Mouse (Mus musculus) kidney, postnatal 0 days (tissue): ENCODE results near the gene Rapgef5. TPM values are rescaled to one million over a fixed set of nuclear protein-coding genes. Genes with fewer than 3 reads are reported as not detected.
A peak's percentile ranks its signal among the peaks of the same experiment; 100 is the strongest.

Source experiments
- ATAC-seq: fragments of 200-750 bp; cut with Nextera tagmentation; replicated peaks from 2 replicates; pipeline ENCODE4 v1.8.0; 2017; ENCODE audit warnings: low read depth, moderate number of reproducible peaks, moderate TSS enrichment, moderate library complexity; ENCODE audit not compliant: low FRiP score
- DNase-seq: peaks from one replicate; pipeline ENCODE4 v3.0.0-alpha.2; 2016; ENCODE audit warnings: low spot score
- H3K27ac ChIP-seq: fragments of 300-500 bp; sonication (generic); 2 replicates; pipeline ENCODE4 v1.5.1; 2014; ENCODE audit warnings: mild to moderate bottlenecking
- H3K27me3 ChIP-seq: fragments of 300-500 bp; sonication (generic); 2 replicates; pipeline ENCODE4 v1.6.1; 2014; ENCODE audit warnings: low read length, mixed read lengths; ENCODE audit not compliant: insufficient read depth
- H3K36me3 ChIP-seq: fragments of 300-500 bp; sonication (generic); 2 replicates; pipeline ENCODE4 v1.6.1; 2014; ENCODE audit warnings: low read length, mixed read lengths; ENCODE audit not compliant: insufficient read depth
- H3K4me1 ChIP-seq: fragments of 300-500 bp; sonication (generic); replicated peaks from 2 replicates; pipeline ENCODE4 v1.6.1; 2014; ENCODE audit warnings: antibody characterized with exemption, low read length, mixed read lengths; ENCODE audit not compliant: insufficient read depth
- H3K4me2 ChIP-seq: fragments of 300-500 bp; sonication (generic); 2 replicates; pipeline ENCODE4 v1.6.1; 2014; ENCODE audit warnings: mild to moderate bottlenecking, low read length, moderate library complexity, mixed read lengths
- H3K4me3 ChIP-seq: fragments of 300-500 bp; sonication (generic); replicated peaks from 2 replicates; pipeline ENCODE4 v1.5.1; 2014; ENCODE audit warnings: low read depth, low read length
- H3K9ac ChIP-seq: fragments of 300-500 bp; sonication (generic); 2 replicates; pipeline ENCODE4 v1.6.1; 2014; ENCODE audit warnings: low read depth, low read length
- H3K9me3 ChIP-seq: fragments of 300-500 bp; sonication (generic); replicated peaks from 2 replicates; pipeline ENCODE4 v1.6.1; 2016; ENCODE audit warnings: low read length, inconsistent platforms, mixed read lengths
- CTCF ChIP-seq: IDR thresholded peaks from 2 replicates; pipeline ENCODE4 v1.5.1; 2016; ENCODE audit warnings: antibody characterized with exemption, low read depth, mild to moderate bottlenecking, moderate library complexity
- WGBS: fragments of 180-500 bp; shearing (Covaris S2); extraction: QIAGEN DNeasy Blood & Tissue Kit; methylation state at CpG from one replicate; pipeline ENCODE4 v1.1.7; 2014; 5-methylcytosine and 5-hydroxymethylcytosine counted together
- polyA plus RNA-seq: library from polyadenylated mRNA; unstranded; fragments of >200 nt; fragmentation: Nextera tagmentation; extraction: Ambion mirVana; gene quantifications from 2 replicates; pipeline ENCODE4 v1.2.1, GENCODE M21; 2015

Gene Rapgef5
- polyA plus RNA-seq, 1 experiment from 2014 or later = 14.9 TPM

- 37% methylated on average over 3 of the region's 3 CpGs for WGBS
Measured at GRCm38 (mm10) chr12:117763247-117763646, 247.0 kb downstream of the Rapgef5 start.

GRCm38 (mm10) chr12:117764839-117765238 is 248.6 kb downstream of the Rapgef5 start:
- ATAC-seq (0 out of 2 replicates have a peak, but pooled peaks have one; percentile 59), DNase-seq (peak; percentile 97)
- Histone ChIP-seq H3K9ac (no peak overlapping the region), H3K9me3 (no peaks in the 10 kb centered on the region), H3K36me3 (no peaks in the 10 kb centered on the region), H3K27me3 (no peaks in the 10 kb centered on the region), H3K4me2 (no peak overlapping the region), H3K27ac (no peak overlapping the region), H3K4me3 (no peak overlapping the region), H3K4me1 (no peaks in the 10 kb centered on the region)
- TF ChIP-seq CTCF = peak; percentile 100
- 8% methylated on average over 7 of the region's 7 CpGs for WGBS

More at GRCm38 (mm10) chr12:117763247-117763646, 247.0 kb downstream of the Rapgef5 start:
- H3K4me1 ChIP-seq = no peaks in the 10 kb centered on the region
- no peak overlapping the region for H3K4me3 ChIP-seq
- H3K27me3 ChIP-seq = no peaks in the 10 kb centered on the region
- TF ChIP-seq CTCF = no peak
- H3K27ac ChIP-seq = peak overlapping the region; percentile 14; the same call in 1 of the 2 replicates
- DNase-seq (peak; percentile 57), ATAC-seq (no peak)
- H3K9ac ChIP-seq = no peak overlapping the region
- H3K4me2 ChIP-seq = no peak overlapping the region
- no peaks in the 10 kb centered on the region for H3K36me3 ChIP-seq
- H3K9me3 ChIP-seq = no peaks in the 10 kb centered on the region

GRCm38 (mm10) chr12:117769113-117769512 is 252.8 kb downstream of the Rapgef5 start:
- TF ChIP-seq CTCF = peak; percentile 92
- no peak overlapping the region for H3K4me2 ChIP-seq

GRCm38 (mm10) chr12:117770211-117770610 is 253.9 kb downstream of the Rapgef5 start:
- H3K9ac ChIP-seq = no peak overlapping the region
- no peak for DNase-seq
- WGBS = 42% methylated on average over 2 of the region's 2 CpGs
- H3K36me3 ChIP-seq = no peaks in the 10 kb centered on the region
- H3K27ac ChIP-seq = no peak overlapping the region
- H3K27me3 ChIP-seq = no peaks in the 10 kb centered on the region
- no peak for ATAC-seq
- H3K4me1 ChIP-seq = no peaks in the 10 kb centered on the region
- H3K9me3 ChIP-seq = no peaks in the 10 kb centered on the region
- no peak overlapping the region for H3K4me3 ChIP-seq
- H3K4me2 ChIP-seq = no peak overlapping the region
- no peak for TF ChIP-seq CTCF

More at GRCm38 (mm10) chr12:117769113-117769512, 252.8 kb downstream of the Rapgef5 start:
- Histone ChIP-seq H3K27me3 (no peaks in the 10 kb centered on the region), H3K27ac (no peak overlapping the region), H3K4me3 (no peak overlapping the region), H3K9me3 (no peaks in the 10 kb centered on the region), H3K9ac (no peak overlapping the region), H3K4me1 (no peaks in the 10 kb centered on the region), H3K36me3 (no peaks in the 10 kb centered on the region)
- peak; percentile 86 for DNase-seq
- 0 out of 2 replicates have a peak, but pooled peaks have one; percentile 18 for ATAC-seq
- 10% methylated on average over 5 of the region's 5 CpGs for WGBS

GRCm38 (mm10) chr12:117771156-117771555 is 254.9 kb downstream of the Rapgef5 start:
- H3K4me2 ChIP-seq = no peak overlapping the region
- no peak overlapping the region for H3K27ac ChIP-seq
- H3K9ac ChIP-seq = no peak overlapping the region
- no peak overlapping the region for H3K4me3 ChIP-seq
- no peak for TF ChIP-seq CTCF
- DNase-seq (no peak), ATAC-seq (no peak)
- 82% methylated on average over 4 of the region's 4 CpGs for WGBS
- no peaks in the 10 kb centered on the region for H3K27me3 ChIP-seq
- H3K36me3 ChIP-seq = no peaks in the 10 kb centered on the region
- H3K9me3 ChIP-seq = no peaks in the 10 kb centered on the region
- no peaks in the 10 kb centered on the region for H3K4me1 ChIP-seq

- ATAC-seq = no peak
- TF ChIP-seq CTCF = peak; percentile 83
- DNase-seq = peak; percentile 68
- H3K4me2 ChIP-seq = no peak overlapping the region
- no peaks in the 10 kb centered on the region for H3K27me3 ChIP-seq
- no peaks in the 10 kb centered on the region for H3K4me1 ChIP-seq
- H3K36me3 ChIP-seq = no peaks in the 10 kb centered on the region
- no peak overlapping the region for H3K4me3 ChIP-seq
- no peaks in the 10 kb centered on the region for H3K9me3 ChIP-seq
- no peak overlapping the region for H3K9ac ChIP-seq
- 3% methylated on average over 2 of the region's 2 CpGs for WGBS
- H3K27ac ChIP-seq = no peak overlapping the region
Measured at GRCm38 (mm10) chr12:117772638-117773037, 256.4 kb downstream of the Rapgef5 start.

- no peak for TF ChIP-seq CTCF
- no peak for ATAC-seq
- no peaks in the 10 kb centered on the region for H3K36me3 ChIP-seq
- no peak for DNase-seq
- no peak overlapping the region for H3K4me3 ChIP-seq
- H3K9me3 ChIP-seq = no peaks in the 10 kb centered on the region
- no peak overlapping the region for H3K27ac ChIP-seq
- H3K4me2 ChIP-seq = no peak overlapping the region
- H3K27me3 ChIP-seq = no peaks in the 10 kb centered on the region
- WGBS = 50% methylated on average over 5 of the region's 5 CpGs
- no peak overlapping the region for H3K9ac ChIP-seq
- H3K4me1 ChIP-seq = no peaks in the 10 kb centered on the region
Measured at GRCm38 (mm10) chr12:117776841-117777240, 260.6 kb downstream of the Rapgef5 start.
